Mouse (Mus musculus) CH12.LX (cell line): Measurements from ENCODE around the gene Dexi. TPM values are rescaled to one million over a fixed set of nuclear protein-coding genes. Genes with fewer than 3 reads are reported as not detected.

Experiments used
- DNase-seq: peaks from one replicate; pipeline ENCODE4 v3.0.0-alpha.2; 2013; ENCODE audit errors: extremely low read depth
- H3K27ac ChIP-seq: 2 replicates; pipeline ENCODE4 v1.5.1; 2012; ENCODE audit warnings: low read depth, mild to moderate bottlenecking, control low read depth, moderate library complexity; ENCODE audit not compliant: insufficient read depth
- H3K27me3 ChIP-seq: replicated peaks from 2 replicates; pipeline ENCODE3; 2012; ENCODE audit warnings: inconsistent platforms
- H3K36me3 ChIP-seq, 2 experiments: replicated peaks in 1 of 2; 2 replicates each; pipeline versions ENCODE3 to v1.6.1; 2012; ENCODE audit warnings: inconsistent platforms in 1 of 2, low read length in 1 of 2, mild to moderate bottlenecking in 1 of 2, mixed read lengths in 1 of 2, moderate library complexity in 1 of 2; ENCODE audit not compliant: control insufficient read depth in 1 of 2, insufficient read depth in 1 of 2
- H3K4me1 ChIP-seq, 2 experiments: 2 replicates each; pipeline ENCODE4 v1.6.1; 2012; ENCODE audit warnings: inconsistent platforms in 1 of 2, moderate library complexity in 1 of 2; ENCODE audit not compliant: insufficient read depth in 2 of 2, control insufficient read depth in 1 of 2
- H3K4me2 ChIP-seq: 2 replicates; pipeline ENCODE4 v1.6.1; 2012; ENCODE audit warnings: low read depth, mild to moderate bottlenecking, control low read depth; ENCODE audit not compliant: poor library complexity, insufficient read depth, severe bottlenecking
- H3K4me3 ChIP-seq, 3 experiments: fragments of 150-350 bp in 1 of 3; sonication (generic) in 1 of 3; replicated peaks in 1 of 3; 2 replicates each; pipeline versions ENCODE3 to v1.5.1; 2011 to 2012; ENCODE audit warnings: low read depth in 2 of 3, low read length in 2 of 3, mild to moderate bottlenecking in 2 of 3, moderate library complexity in 2 of 3, control low read depth in 1 of 3, improper control_type of control experiment in 1 of 3, inconsistent platforms in 1 of 3, mixed read lengths in 1 of 3; ENCODE audit not compliant: poor library complexity in 1 of 3
- H3K79me2 ChIP-seq: replicated peaks from 2 replicates; pipeline ENCODE4 v1.6.1; 2012; ENCODE audit warnings: mild to moderate bottlenecking, moderate library complexity; ENCODE audit not compliant: control insufficient read depth, poor library complexity, insufficient read depth, severe bottlenecking; ENCODE audit errors: extremely low read depth
- H3K9ac ChIP-seq: 2 replicates; pipeline ENCODE4 v1.6.1; 2012; ENCODE audit warnings: low read depth, mild to moderate bottlenecking, control low read depth, moderate library complexity; ENCODE audit not compliant: insufficient read depth
- H3K9me3 ChIP-seq: replicated peaks from 2 replicates; pipeline ENCODE3; 2012; ENCODE audit warnings: low read length, inconsistent platforms, mixed read lengths
- CHD1 ChIP-seq: IDR thresholded peaks from 2 replicates; pipeline ENCODE4 v1.6.1; 2012; ENCODE audit warnings: low read depth, low read length, improper control_type of control experiment, inconsistent platforms
- CHD2 ChIP-seq: IDR thresholded peaks from 2 replicates; pipeline ENCODE4 v1.6.1; 2011; ENCODE audit warnings: low read length, improper control_type of control experiment
- CTCF ChIP-seq, 2 experiments: IDR thresholded peaks in 1 of 2; conservative IDR thresholded peaks in 1 of 2; 2 replicates each; pipeline ENCODE4 v1.5.1; 2011 to 2012; ENCODE audit warnings: low read depth in 2 of 2, low read length in 2 of 2, improper control_type of control experiment in 1 of 2, inconsistent platforms in 1 of 2, mild to moderate bottlenecking in 1 of 2, moderate library complexity in 1 of 2
- E2F4 ChIP-seq: IDR thresholded peaks from 2 replicates; pipeline ENCODE4 v1.6.1; 2011; ENCODE audit warnings: low read depth, low read length, improper control_type of control experiment; ENCODE audit not compliant: insufficient replicate concordance
- EP300 ChIP-seq: IDR thresholded peaks from 2 replicates; pipeline ENCODE4 v1.6.1; 2011; ENCODE audit warnings: low read length, improper control_type of control experiment
- GABPA ChIP-seq: IDR thresholded peaks from 2 replicates; pipeline ENCODE4 v1.6.1; 2012; ENCODE audit warnings: low read depth, low read length, improper control_type of control experiment, inconsistent platforms; ENCODE audit not compliant: insufficient replicate concordance
- HCFC1 ChIP-seq: IDR thresholded peaks from 2 replicates; pipeline ENCODE4 v1.6.1; 2012; ENCODE audit warnings: low read depth, mild to moderate bottlenecking, inconsistent platforms, low read length, improper control_type of control experiment
- IRF4 ChIP-seq: IDR thresholded peaks from 2 replicates; pipeline ENCODE4 v1.6.1; 2014; ENCODE audit warnings: low read depth, mild to moderate bottlenecking, inconsistent platforms, low read length, improper control_type of control experiment
- JUN ChIP-seq: IDR thresholded peaks from 2 replicates; pipeline ENCODE4 v1.6.1; 2011; ENCODE audit warnings: low read depth, mild to moderate bottlenecking, low read length, improper control_type of control experiment, moderate library complexity; ENCODE audit not compliant: insufficient read depth
- KAT2A ChIP-seq: IDR thresholded peaks from 2 replicates; pipeline ENCODE4 v1.6.1; 2012; ENCODE audit warnings: low read length, improper control_type of control experiment, inconsistent platforms; ENCODE audit not compliant: insufficient replicate concordance
- MAZ ChIP-seq: IDR thresholded peaks from 2 replicates; pipeline ENCODE4 v1.6.1; 2012; ENCODE audit warnings: low read depth, mild to moderate bottlenecking, inconsistent platforms, low read length, improper control_type of control experiment, moderate library complexity
- MEF2A ChIP-seq: IDR thresholded peaks from 2 replicates; pipeline ENCODE4 v1.6.1; 2014; ENCODE audit warnings: low read depth, mild to moderate bottlenecking, inconsistent platforms, low read length, improper control_type of control experiment, borderline replicate concordance
- NELFE ChIP-seq: IDR thresholded peaks from 2 replicates; pipeline ENCODE4 v1.6.1; 2011; ENCODE audit warnings: low read depth, low read length, improper control_type of control experiment
- NRF1 ChIP-seq: IDR thresholded peaks from 2 replicates; pipeline ENCODE4 v1.6.1; 2014; ENCODE audit warnings: low read depth, mild to moderate bottlenecking, inconsistent platforms, low read length, improper control_type of control experiment, moderate library complexity
- POLR2A ChIP-seq: IDR thresholded peaks from 2 replicates; pipeline ENCODE4 v1.6.1; 2011; ENCODE audit warnings: low read depth, mild to moderate bottlenecking, improper control_type of control experiment, low read length
- RAD21 ChIP-seq: IDR thresholded peaks from 2 replicates; pipeline ENCODE4 v1.6.1; 2011; ENCODE audit warnings: low read depth, mild to moderate bottlenecking, low read length, improper control_type of control experiment, moderate library complexity
- SMC3 ChIP-seq: IDR thresholded peaks from 2 replicates; pipeline ENCODE4 v1.6.1; 2011; ENCODE audit warnings: low read depth, low read length, improper control_type of control experiment
- TCF12 ChIP-seq: IDR thresholded peaks from 2 replicates; pipeline ENCODE4 v1.6.1; 2014; ENCODE audit warnings: low read depth, mild to moderate bottlenecking, inconsistent platforms, low read length, improper control_type of control experiment
- USF1 ChIP-seq: IDR thresholded peaks from 2 replicates; pipeline ENCODE4 v1.6.1; 2014; ENCODE audit warnings: low read depth, mild to moderate bottlenecking, inconsistent platforms, low read length, improper control_type of control experiment
- USF2 ChIP-seq: conservative IDR thresholded peaks from 2 replicates; pipeline ENCODE4 v1.6.1; 2011; ENCODE audit warnings: low read depth, low read length, improper control_type of control experiment
- ZC3H11A ChIP-seq: IDR thresholded peaks from 2 replicates; pipeline ENCODE4 v1.6.1; 2012; ENCODE audit warnings: low read depth, mild to moderate bottlenecking, inconsistent platforms, low read length, improper control_type of control experiment
- ZKSCAN1 ChIP-seq: IDR thresholded peaks from 2 replicates; pipeline ENCODE4 v1.6.1; 2012; ENCODE audit warnings: low read depth, inconsistent platforms, low read length, improper control_type of control experiment, borderline replicate concordance
- dilution Hi-C: fragments of 300-500 bp; cut with MboI; formaldehyde crosslinking; loops from 2 replicates; pipeline ENCODE4 v1.14.3; 2020; ENCODE audit warnings: low sequenced_read_pairs; ENCODE audit not compliant: extremely low pct_unique_long_range_greater_than_20kb, extremely low pct_ligation_motif_present
- in situ Hi-C: fragments of 300-500 bp; cut with MboI; formaldehyde crosslinking; loops from 3 replicates; pipeline ENCODE4 v1.14.3; 2019; ENCODE audit warnings: low sequenced_read_pairs, low pct_ligation_motif_present, low pct_unique_long_range_greater_than_20kb, mixed read lengths
- polyA plus RNA-seq: library from polyadenylated mRNA; unstranded; fragments of >175 nt; gene quantifications from 2 replicates; pipeline ENCODE4 v1.2.1, GENCODE M21; 2012; ENCODE audit warnings: low read depth; ENCODE audit not compliant: insufficient read length
- total RNA-seq, 2 experiments: library from RNA; depleted of rRNA; stranded (reverse); fragments of 300-350 nt in 1 of 2; fragments of >200 nt in 1 of 2; gene quantifications; 2 replicates each; pipeline ENCODE4 v1.2.3; 2012 to 2014

Dexi gene
- total and polyA plus RNA-seq, 3 experiments, result 11.3 to 19.6 (median 14.1) TPM

GRCm38 (mm10) chr16:10565278-10565885, 22.5 kb upstream of the Dexi start:
- H3K4me1 ChIP-seq, result peaks cover 2 to 15% of the 10 kb centered on the region in 2 experiments; a peak in 3 of 4 replicates
- no peaks in the 10 kb centered on the region for H3K9me3 ChIP-seq
- no peak overlapping the region for H3K4me2 ChIP-seq
- no peak overlapping the region for H3K9ac ChIP-seq
- TF ChIP-seq NELFE (no peak), EP300 (no peak), ZKSCAN1 (no peak), USF1 (no peak), SMC3 (peak; percentile 88), TCF12 (no peak), CHD1 (no peak), KAT2A (no peak), USF2 (no peak), MAZ (0 out of 2 replicates have a peak, but pooled peaks have one; percentile 59), CHD2 (no peak), RAD21 (peak; percentile 87), ZC3H11A (0 out of 2 replicates have a peak, but pooled peaks have one; percentile 39), CTCF (conservative IDR thresholded peaks at IDR 0.05 in 1 of 2, IDR thresholded peaks at IDR 0.05 in 1 of 2; ENCODE audit: low read depth in 2 of 2, low read length in 2 of 2) (peak; percentile 95 to 98), MEF2A (peak; percentile 41; the same call in 1 of the 2 replicates)
- in situ Hi-C loops, result no loop called here
- peaks cover 38 to 83% of the 10 kb centered on the region in 2 experiments for H3K36me3 ChIP-seq
- H3K4me3 ChIP-seq, result no peak overlapping the region
- DNase-seq, result peak; percentile 81
- H3K27me3 ChIP-seq, result no peaks in the 10 kb centered on the region
- no peaks in the 10 kb centered on the region for H3K79me2 ChIP-seq
- dilution Hi-C loops, result no loop called here
- H3K27ac ChIP-seq, result no peak overlapping the region

DNA sequence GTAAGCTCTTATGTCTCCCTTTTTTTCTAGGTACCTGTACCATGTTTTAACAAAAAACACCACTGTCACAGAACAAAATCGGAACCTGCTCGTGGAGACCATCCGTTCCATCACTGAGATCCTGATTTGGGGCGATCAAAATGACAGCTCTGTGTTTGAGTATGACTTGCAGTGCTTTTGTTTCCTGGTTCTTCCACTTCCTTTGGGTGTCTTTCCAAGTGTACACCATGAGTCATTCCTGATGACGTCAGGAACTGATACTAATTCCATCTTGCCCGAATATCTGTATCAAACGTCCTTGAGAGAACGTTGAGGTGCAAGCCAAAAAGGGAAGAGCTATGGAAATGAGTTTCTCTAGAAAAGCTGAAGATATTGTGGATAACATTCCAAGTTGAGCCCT, 17.1 kb upstream of the Dexi start:
- dilution Hi-C loops, result no loop called here

More for the DNA sequence above, 17.1 kb upstream of the Dexi start:
- Histone ChIP-seq H3K4me1 (no peaks in the 10 kb centered on the region), H3K4me3 (no peak overlapping the region), H3K4me2 (no peak overlapping the region), H3K79me2 (0 out of 2 replicates have a peak, but pooled peaks cover under 1% of the 10 kb centered on the region), H3K9me3 (no peaks in the 10 kb centered on the region), H3K27ac (no peak overlapping the region), H3K27me3 (no peaks in the 10 kb centered on the region)
- in situ Hi-C loops, result no loop called here
- TF ChIP-seq ZKSCAN1 (no peak), GABPA (no peak), CHD1 (no peak), POLR2A (no peak), E2F4 (no peak), MAZ (no peak), JUN (no peak), IRF4 (no peak), HCFC1 (no peak), NRF1 (no peak), MEF2A (no peak), CHD2 (no peak), USF2 (no peak)
- TF ChIP-seq, all 38 proteins: peak for 0
- DNase-seq, result no peak
- peaks cover 30 to 52% of the 10 kb centered on the region in 2 experiments for H3K36me3 ChIP-seq
- H3K9ac ChIP-seq, result no peak overlapping the region
